Mouse (Mus musculus) right cerebral cortex, postnatal 36 days (tissue): Measurements from ENCODE around the gene Abcd1.

Experiments used
- DNase-seq, 2 experiments: peaks; one replicate each; pipeline ENCODE4 v3.0.0; 2022; ENCODE audit warnings: low spot score in 2 of 2, mixed read lengths in 1 of 2

The Abcd1 gene

DNA sequence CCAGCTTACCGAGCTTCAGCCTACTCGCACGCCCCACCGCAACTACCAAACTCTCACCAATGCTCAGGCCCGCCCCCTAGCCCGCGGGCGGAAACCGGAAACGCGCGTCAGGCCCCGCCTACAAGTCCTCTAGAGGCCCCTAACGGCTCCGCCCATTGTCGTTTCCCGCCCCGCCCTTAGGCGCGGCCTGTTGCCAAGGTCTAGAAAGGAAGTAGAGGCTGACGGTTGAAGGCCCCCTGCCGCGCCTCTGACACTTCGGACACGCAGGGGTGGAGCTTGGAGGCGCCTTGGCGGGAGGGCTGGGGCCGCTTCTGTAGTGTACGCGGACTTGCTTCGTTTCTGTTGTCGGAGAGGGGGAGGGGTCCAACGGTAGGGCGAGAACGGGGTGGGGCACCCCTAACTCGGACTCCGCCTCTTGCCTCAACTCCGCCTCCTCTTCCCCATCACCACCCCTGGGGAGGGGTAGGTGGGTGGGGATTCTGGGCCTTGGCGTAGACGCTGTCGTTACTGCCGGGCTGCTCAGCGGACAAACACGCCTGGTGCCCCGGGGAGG is at the start of gene Abcd1, which contains the start of gene Bcap31:
TSS of gene Abcd1 (plus strand) at position 489 of the 553 bp plus-strand sequence.
TSS of gene Bcap31 (minus strand) at position 67 of the 553 bp plus-strand sequence.
- DNase-seq: peak; percentile 82

DNA sequence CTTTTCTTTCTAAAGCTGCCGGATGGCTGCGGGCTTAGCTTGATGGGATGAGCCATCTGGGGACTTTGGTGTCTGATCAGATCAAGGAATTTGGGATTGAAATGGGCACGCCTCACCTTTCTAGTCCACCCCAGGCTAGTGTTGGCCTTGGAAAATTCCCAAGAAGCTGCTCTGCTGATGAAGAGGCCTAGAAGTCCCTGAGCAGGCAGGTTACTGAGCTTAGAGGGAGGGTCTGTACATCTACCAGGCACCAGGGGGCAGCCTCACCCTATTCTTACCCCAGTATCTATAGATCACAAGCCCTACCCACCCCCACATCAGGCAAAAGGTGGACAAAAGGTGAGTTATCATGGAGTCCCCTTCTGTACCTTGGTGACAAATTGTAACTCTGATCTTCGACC is 44.4 kb upstream of the Abcd1 start:
- no peak for DNase-seq

DNA sequence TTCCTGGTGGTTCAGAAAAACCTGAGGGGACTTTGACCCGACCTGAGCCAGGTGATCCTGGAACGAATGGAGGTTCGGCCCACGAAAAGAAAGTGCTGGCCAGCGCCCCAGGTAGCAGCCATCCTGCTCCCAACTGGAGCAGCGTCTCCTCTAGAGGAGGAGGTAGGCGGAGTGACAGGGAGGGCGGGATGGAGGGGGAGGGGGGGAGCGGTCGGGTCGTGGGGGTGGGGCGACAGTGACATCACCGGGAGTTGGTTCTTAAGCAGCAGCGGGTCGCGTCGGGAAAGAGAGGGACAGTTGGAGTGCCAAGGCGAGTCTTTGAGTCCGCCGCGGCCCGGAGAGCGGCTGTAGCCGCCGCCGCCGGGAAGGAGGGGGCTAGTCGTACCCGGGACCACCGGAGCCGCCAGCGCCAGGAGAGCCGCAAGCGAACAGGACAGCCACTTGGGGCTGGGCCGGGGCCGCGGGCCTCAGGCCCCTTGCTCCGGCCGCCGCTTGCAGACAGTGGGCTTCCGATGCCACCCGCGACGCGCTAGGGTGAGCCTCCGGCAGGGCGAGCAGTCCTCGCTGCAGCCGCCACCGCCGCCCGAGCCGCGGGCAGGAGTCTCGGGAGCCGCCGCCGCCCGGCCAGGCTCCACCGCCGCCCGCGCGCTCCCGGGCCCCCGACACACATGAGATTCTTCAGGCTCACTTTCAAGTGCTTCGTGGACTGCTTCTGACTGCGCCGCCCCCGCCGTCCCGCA is 43.3 kb upstream of the Abcd1 start, which contains the start of gene Slc6a8:
TSS of gene Slc6a8 (plus strand) at position 272 of the 740 bp plus-strand sequence.
- peak; percentile 32 to 34 for DNase-seq

GRCm38 (mm10) chrX:73673619-73673967 is 42.8 kb upstream of the Abcd1 start:
- no peak for DNase-seq

DNA sequence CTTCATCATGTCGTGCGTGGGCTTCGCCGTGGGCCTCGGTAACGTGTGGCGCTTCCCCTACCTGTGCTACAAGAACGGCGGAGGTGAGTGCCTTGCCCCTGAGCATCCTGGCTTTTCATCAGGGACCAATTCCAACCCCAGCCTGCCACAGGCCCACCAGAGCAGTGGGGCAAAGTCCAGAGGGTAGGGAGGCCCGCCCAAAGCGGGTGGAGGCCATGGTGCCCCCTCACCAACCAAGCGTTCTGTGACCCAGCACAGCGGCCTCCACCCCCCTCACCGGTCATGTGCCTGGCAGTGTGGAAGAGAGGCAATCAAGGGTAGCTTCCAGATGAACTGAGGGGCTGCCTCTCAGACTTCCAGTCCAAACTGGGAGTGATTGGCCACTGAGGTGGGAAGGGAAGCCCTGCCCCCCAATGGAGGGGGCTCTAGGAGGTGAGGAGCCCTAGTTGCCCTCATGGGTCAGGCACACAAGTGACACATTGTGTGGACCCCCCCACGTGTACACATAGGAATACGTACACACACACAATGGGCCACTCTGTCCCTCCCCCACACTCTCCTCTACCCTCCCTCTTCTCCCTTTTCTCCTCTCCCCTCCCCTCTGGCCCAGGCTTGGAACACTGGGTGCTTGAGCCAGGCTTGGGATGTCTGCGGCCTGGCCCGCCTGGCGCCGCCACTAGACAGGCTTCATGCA is 42.3 kb upstream of the Abcd1 start:
- DNase-seq: peak in 1 of 2 experiments; percentile 18

DNA sequence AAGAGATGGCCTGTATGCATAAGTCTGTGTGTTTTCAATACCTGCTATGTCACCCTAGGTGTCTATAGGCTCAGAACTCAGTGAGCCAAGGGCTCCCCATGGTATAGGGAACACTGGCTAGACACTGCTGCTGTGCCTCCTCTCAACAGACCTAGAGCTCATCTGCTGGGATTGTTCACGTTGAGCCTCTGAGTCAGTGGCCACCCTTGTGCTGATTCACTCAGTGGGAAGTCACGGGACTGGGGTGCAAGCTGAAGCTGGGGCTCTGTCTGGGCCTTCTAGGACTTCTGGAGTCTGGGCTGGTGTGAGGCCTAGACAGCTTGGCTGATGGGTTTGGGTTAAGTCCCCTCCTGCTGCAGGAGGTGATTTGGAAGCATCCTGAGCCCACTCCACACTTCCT is 41.2 kb upstream of the Abcd1 start:
- DNase-seq: no peak

DNA sequence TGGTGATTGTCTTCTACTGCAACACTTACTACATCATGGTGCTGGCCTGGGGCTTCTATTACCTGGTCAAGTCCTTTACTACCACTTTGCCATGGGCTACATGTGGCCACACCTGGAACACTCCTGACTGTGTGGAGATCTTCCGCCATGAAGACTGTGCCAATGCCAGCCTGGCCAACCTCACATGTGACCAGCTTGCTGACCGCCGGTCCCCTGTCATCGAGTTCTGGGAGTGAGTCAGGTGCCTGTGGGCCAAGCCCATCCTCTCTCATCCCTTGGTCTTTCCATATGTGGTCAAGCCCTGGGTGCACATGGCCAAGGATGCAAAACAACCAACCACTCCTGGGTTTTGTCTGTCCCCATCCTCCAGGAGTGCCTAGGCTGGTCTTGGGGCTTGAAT is 39.7 kb upstream of the Abcd1 start:
- no peak for DNase-seq

- no peak for DNase-seq
Observed at GRCm38 (mm10) chrX:73684156-73684555, 32.2 kb upstream of the Abcd1 start.

- no peak for DNase-seq
Observed at GRCm38 (mm10) chrX:73684978-73685377, 31.4 kb upstream of the Abcd1 start.

DNA sequence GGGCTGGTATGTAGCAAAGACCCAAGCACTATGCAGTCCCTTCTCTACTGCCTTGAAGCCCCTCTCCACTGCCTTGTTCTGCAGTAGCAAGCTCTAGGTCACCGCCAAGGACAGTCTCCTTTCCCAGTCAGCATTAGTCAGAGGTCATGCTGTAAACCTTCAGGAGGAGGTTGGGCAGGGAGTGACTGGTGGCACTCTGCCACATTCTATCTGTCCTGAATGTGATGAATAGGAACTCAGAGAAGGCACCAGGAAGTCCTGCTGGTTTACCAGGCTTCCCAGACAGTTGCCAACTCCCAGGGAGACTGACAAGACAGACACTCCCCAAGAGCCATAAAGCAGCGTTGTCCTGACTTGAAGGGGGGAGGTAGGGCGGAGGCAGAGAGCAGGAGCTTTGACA is 30.8 kb upstream of the Abcd1 start:
- no peak for DNase-seq

GRCm38 (mm10) chrX:73690917-73691629 is 25.3 kb upstream of the Abcd1 start:
- no peak for DNase-seq

DNA sequence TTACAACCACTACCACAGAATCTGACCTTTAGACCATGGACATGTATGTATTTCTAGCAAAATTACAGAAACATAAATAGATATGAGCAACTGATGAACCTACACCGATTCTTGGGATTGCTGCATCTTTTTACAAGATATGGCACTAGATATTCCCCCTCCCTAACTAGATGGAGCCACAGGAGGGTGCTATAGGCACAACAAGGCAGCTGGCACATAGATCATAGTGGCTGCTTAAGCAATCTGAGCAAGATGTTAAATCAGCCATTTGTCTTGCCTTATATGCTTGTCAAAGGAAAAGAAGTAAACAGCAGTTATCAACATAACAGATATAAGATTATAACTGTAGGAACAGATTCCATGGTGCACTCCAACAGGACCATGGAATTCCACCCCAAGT is 15.9 kb upstream of the Abcd1 start:
- DNase-seq: no peak

DNA sequence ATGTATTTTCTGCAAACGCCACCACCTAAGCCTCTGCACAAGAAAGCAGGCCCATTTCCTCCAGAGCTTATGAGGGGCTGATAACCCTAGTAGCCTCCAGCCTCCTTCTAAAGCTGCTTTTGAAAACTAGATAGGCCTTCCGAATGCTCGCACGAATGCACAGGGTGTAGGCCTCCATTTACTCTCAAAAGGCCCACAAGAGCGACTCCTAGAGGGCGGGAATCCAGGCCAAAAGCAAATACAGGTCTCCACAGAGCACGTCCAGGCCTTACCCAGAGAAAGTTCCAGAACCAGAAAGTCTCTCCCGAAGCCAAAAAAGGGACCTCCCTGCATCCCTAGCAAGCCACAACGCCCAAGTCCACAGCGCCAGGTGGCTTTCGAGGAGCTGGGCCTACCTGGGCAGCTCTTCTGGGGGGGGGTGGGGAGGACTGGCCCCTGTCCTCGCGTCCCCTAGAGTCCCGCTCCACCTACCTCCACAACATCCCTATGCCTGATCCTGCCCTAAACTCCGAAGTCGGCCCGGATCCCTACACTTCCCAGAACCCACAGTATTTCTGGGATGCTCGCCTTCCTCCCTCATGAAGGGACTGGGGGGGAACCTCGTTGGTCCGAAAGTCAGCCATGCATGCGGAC is 805 bp upstream of the Abcd1 start:
- DNase-seq: no peak

GRCm38 (mm10) chrX:73716709-73717545 is 530 bp downstream of the Abcd1 start:
- DNase-seq: no peak

- no peak for DNase-seq
Observed at GRCm38 (mm10) chrX:73717667-73718066, 1.3 kb downstream of the Abcd1 start.

GRCm38 (mm10) chrX:73718271-73718670 is 1.9 kb downstream of the Abcd1 start:
- no peak for DNase-seq

- DNase-seq: no peak
Observed at GRCm38 (mm10) chrX:73718686-73719362, 2.4 kb downstream of the Abcd1 start.

DNA sequence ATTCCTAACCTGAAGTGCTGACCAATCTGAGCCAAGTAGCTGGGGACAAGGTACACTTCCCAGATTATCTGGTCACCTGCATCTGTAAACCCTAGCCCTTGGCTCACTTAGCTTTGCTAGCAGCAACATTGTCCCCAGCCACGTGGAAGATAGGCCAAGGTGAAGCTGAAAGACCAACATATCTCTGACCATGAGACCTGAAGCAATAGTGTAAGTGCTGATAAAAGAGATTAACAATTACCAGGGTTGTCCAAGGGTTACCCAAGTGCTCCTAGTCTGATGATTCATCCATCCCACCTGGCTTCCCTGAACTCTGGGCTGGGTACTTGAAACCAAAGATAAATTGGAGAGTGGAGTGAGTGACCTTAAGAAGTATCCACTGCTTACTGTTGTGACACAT is 14.5 kb downstream of the Abcd1 start:
- no peak for DNase-seq

GRCm38 (mm10) chrX:73738155-73738554 is 21.8 kb downstream of the Abcd1 start:
- no peak for DNase-seq

GRCm38 (mm10) chrX:73739151-73739550 is 22.8 kb downstream of the Abcd1 start:
- no peak for DNase-seq
